Mouse (Mus musculus) liver, adult 2 months (tissue): ENCODE results near the gene Kank4.

Experiments used
- CTCF ChIP-seq: fragments of 200-500 bp; IDR thresholded peaks from 2 replicates; pipeline ENCODE4 v1.5.1; 2011; ENCODE audit warnings: low read depth, low read length, control low read depth
- POLR2A ChIP-seq: fragments of 200-500 bp; IDR thresholded peaks from 2 replicates; pipeline ENCODE4 v1.6.1; 2011; ENCODE audit warnings: low read length, control low read depth; ENCODE audit not compliant: insufficient read depth; ENCODE audit errors: extremely low read depth

DNA sequence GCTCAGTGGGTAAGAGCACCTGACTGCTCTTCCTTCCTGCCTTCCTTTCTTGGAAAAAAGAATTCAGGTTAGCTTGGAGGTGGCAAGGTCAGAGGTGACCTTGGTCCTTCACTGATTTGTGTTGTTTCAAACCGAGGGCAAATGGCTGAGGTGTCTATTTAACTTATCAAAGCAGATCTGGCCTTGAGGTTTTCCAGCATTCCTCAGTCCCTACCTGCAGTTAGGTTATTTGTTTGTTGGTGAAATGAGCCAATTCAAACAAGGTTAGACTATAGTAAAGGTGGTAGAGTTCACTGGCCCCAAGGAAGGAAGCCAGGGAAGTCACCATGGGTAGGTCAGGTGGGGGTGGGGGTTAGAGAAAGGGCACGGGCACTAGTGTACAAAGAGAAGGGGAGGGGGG, 46.8 kb upstream of the Kank4 start:
- TF ChIP-seq POLR2A, result no peak
- no peak for TF ChIP-seq CTCF
